Mouse (Mus musculus): ENCODE measurements around the gene Ctbp2.

DNA sequence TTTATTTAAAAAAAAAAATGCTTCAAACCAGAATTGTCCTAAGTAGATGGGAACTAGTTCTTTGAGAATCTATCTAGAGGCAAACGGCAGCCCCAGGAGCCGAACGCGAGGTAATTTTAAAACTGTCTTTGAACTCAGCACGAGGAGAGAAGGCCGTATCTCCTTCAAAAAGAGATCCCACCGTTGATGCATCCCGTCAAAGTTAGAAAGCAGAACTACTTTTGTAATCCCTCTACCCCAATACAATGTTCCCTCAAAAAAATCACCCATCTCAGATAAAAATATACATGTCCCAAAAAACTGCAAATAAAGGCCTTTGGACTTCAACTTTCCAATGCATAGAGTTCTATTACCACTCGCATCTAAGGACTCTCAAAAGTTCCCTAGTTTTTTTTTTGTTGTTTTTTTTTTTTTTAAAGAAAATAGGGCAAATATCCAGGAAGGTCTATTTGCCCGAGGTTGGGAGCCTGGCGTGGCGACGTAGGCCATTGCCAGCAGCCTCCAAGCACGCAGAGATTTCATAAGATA is 3.0 kb downstream of the Ctbp2 start:
- TF ChIP-seq GATA1 (IDR thresholded peaks at IDR 0.05; ENCODE audit: low read length) (no peak), TAL1 (IDR thresholded peaks at IDR 0.05; ENCODE audit: low read length) (no peak)

Data from erythroblast, embryonic 14.5 days (primary cell).